Mouse (Mus musculus) ovary, postnatal 36 days (tissue): Measurements from ENCODE around the gene 1700012A03Rik.

Source experiments
- DNase-seq: peaks from one replicate; pipeline ENCODE4 v3.0.0; 2022; ENCODE audit warnings: low spot score, mixed read lengths

Gene 1700012A03Rik

GRCm38 (mm10) chr6:32093312-32093711 lies 43.3 kb downstream of the 1700012A03Rik start:
- no peak for DNase-seq

DNA sequence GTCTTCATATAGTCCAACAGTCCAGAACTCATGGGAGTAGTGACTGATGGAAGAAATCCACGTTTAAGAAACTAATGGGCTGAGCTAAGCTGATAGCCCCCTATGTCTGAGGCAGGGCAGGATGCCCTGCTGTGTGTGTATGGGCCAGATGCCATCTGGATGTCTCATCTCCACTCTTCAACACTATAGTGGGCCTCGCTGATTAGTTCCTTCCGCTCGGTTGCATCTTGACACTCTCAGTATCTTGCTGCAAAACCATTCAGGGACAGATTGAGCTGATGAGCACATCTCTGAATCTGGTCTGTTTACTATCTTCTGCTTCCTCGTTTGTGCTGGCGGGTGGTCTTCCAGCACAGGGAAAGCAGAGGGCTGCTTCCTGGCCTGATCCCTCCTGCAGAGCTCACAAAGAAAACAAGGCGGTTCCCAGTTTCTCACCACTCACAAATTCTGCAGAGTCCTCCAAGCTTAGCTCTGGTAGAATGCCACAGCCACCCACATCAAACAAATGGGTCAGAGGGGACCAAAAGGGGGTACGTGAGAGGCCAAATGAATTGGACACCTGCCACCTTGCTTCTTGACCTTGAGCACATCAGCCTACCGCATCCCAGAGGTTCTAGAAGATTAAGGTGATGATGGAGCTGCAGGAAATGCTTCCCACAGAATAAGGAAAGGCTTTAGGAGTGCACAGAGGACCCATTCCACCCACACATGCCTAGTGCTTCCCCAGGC lies 55.7 kb downstream of the 1700012A03Rik start:
- DNase-seq, result no peak
